Mouse (Mus musculus) kidney, adult 2 months (tissue): ENCODE measurements around the gene Sp9.

Experiments
- CTCF ChIP-seq: fragments of 200-500 bp; conservative IDR thresholded peaks from 2 replicates; pipeline ENCODE4 v1.5.1; 2011; ENCODE audit warnings: low read depth, mild to moderate bottlenecking, control low read depth, low read length, moderate library complexity, mixed read lengths; ENCODE audit not compliant: insufficient read depth, insufficient read length
- POLR2A ChIP-seq: fragments of 200-500 bp; IDR thresholded peaks from one replicate; pipeline ENCODE4 v1.6.1; 2011; ENCODE audit warnings: low read depth, low read length, control low read depth

DNA sequence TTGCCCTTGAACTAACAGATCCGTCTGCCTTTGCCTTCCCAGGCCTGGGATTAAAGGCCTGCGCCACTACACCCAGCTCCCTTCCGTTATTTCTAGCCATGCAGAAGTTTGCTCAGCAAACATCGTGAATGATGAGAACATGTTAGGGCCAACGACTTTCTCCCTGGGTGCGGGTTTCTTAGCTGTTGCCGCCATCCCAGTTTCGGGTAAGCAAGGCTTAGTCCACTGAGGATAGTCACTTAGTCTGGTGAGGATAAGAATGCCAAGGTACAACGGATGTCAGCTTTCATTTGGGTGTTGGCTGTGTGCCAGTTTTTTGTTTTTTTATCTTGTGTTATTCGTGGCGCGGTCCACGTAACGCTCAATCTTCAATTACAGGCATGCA is 41.4 kb downstream of the Sp9 start:
- TF ChIP-seq CTCF (no peak), POLR2A (no peak)
